Mouse (Mus musculus): ENCODE data around the gene Phf7. TPM values are rescaled to one million over a fixed set of nuclear protein-coding genes. Genes with fewer than 3 reads are reported as not detected.

The Phf7 gene
- polyA plus RNA-seq, 1 experiment from 2014 or later: 10.4 TPM

DNA sequence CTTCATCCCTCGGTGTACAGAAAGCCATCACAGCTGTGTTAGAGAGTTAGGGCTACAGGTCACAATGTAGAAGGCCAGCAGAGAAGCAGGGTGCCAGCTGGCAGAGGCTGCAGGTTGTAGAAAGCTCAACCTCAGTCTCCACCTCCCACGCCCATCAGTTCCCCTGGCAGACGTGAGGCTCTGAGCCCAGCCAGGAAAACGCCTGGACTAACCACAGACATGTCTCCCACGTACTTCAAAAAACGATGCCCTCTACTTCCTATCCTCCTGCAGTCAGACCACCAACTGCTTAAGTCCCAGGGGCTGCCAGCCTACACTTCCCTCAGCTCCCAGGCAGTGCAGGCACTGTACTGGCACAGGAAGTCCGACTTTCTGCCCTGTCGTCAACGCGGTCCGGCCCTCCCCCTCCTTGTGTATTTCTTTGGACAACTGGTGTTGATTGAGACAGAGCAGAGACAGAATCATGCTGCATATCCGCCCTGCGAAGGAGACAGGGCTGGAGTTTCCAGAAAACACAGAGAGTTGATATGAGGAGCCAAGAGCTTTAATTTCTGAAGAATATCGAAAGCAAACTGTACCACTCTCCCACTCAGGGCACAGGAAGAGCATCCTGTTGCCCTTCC is 56.1 kb downstream of the Phf7 start:
- 84% methylated on average over 14 of the region's 14 CpGs for WGBS
- H3K9me3 ChIP-seq (ENCODE audit: control insufficient read depth, low read length): no peaks in the 10 kb centered on the region
- H3K4me2 ChIP-seq (replicated peaks): no peak overlapping the region
- no peak for DNase-seq (ENCODE audit: low spot score)
- no peak overlapping the region for H3K4me3 ChIP-seq (replicated peaks; ENCODE audit: low read length)
- no peak for ATAC-seq (ENCODE audit: low FRiP score)
- no peaks in the 10 kb centered on the region; the same call in 1 of the 2 replicates for H3K4me1 ChIP-seq (replicated peaks; ENCODE audit: control insufficient read depth, insufficient read depth, low read length)
- no peaks in the 10 kb centered on the region for H3K27me3 ChIP-seq (ENCODE audit: control insufficient read depth, insufficient read depth, low read length)
- peaks cover 92% of the 10 kb centered on the region for H3K36me3 ChIP-seq (replicated peaks; ENCODE audit: control insufficient read depth, insufficient read depth)
- H3K27ac ChIP-seq: no peak overlapping the region
- H3K9ac ChIP-seq: no peak overlapping the region

DNA sequence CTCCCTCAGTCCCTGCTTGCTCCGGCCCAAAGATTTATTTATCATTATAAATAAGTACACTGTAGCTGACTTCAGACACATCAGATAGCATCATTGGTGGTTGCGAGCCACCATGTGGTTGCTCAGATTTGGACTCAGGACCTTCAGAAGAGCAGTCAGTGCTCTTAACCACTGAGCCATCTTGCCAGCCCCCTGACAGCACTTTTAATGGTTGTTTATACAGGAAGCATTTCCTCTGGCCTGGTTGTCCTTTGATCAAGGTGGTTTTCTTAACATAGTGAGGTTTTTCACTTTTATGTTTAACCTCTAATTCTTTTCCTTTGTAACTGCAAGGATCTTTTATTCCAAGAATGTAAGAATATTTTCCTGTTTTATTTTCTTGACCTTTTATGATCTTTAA is 56.7 kb downstream of the Phf7 start:
- no peak overlapping the region for H3K27ac ChIP-seq
- H3K4me3 ChIP-seq (replicated peaks; ENCODE audit: low read length): no peak overlapping the region
- no peak for DNase-seq (ENCODE audit: low spot score)
- no peak overlapping the region for H3K4me2 ChIP-seq (replicated peaks)
- H3K9ac ChIP-seq: no peak overlapping the region
- no peaks in the 10 kb centered on the region for H3K27me3 ChIP-seq (ENCODE audit: control insufficient read depth, insufficient read depth, low read length)
- H3K36me3 ChIP-seq (replicated peaks; ENCODE audit: control insufficient read depth, insufficient read depth): peaks cover 92% of the 10 kb centered on the region
- H3K9me3 ChIP-seq (ENCODE audit: control insufficient read depth, low read length): no peaks in the 10 kb centered on the region
- H3K4me1 ChIP-seq (replicated peaks; ENCODE audit: control insufficient read depth, insufficient read depth, low read length): no peaks in the 10 kb centered on the region; the same call in 1 of the 2 replicates
- ATAC-seq (ENCODE audit: low FRiP score): no peak
- 87% methylated on average over 2 of the region's 2 CpGs for WGBS

DNA sequence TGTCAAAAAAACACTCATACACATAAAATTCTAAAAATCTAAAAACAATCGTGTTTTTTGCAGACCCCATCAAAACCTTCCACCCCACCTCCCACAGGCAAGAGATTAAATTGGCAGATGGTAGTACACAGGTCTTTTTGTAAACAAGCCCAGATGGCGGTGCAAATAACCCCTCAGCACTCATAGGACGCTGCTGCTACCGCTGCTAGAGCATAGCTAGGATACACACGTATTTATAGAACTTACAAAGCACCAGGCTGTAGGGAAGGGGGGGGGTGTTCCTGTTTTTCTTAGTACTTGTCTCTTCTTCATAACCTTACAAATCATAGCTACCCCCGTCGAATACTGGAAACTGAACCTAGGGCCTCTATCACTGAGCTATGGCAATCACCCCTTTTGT is 57.3 kb downstream of the Phf7 start:
- no peak for ATAC-seq (ENCODE audit: low FRiP score)
- Histone ChIP-seq H3K9me3 (ENCODE audit: control insufficient read depth, low read length) (no peaks in the 10 kb centered on the region), H3K27me3 (ENCODE audit: control insufficient read depth, insufficient read depth, low read length) (no peaks in the 10 kb centered on the region), H3K9ac (no peak overlapping the region), H3K27ac (no peak overlapping the region), H3K36me3 (replicated peaks; ENCODE audit: control insufficient read depth, insufficient read depth) (peaks cover 92% of the 10 kb centered on the region), H3K4me3 (replicated peaks; ENCODE audit: low read length) (no peak overlapping the region), H3K4me1 (replicated peaks; ENCODE audit: control insufficient read depth, insufficient read depth, low read length) (no peaks in the 10 kb centered on the region; the same call in 1 of the 2 replicates), H3K4me2 (replicated peaks) (no peak overlapping the region)
- 81% methylated on average over 7 of the region's 7 CpGs for WGBS
- no peak for DNase-seq (ENCODE audit: low spot score)

- Histone ChIP-seq H3K4me3 (replicated peaks; ENCODE audit: low read length) (no peak overlapping the region), H3K9ac (no peak overlapping the region), H3K9me3 (ENCODE audit: control insufficient read depth, low read length) (no peaks in the 10 kb centered on the region), H3K27ac (no peak overlapping the region), H3K4me2 (replicated peaks) (no peak overlapping the region), H3K36me3 (replicated peaks; ENCODE audit: control insufficient read depth, insufficient read depth) (peaks cover 97% of the 10 kb centered on the region), H3K27me3 (ENCODE audit: control insufficient read depth, insufficient read depth, low read length) (no peaks in the 10 kb centered on the region), H3K4me1 (replicated peaks; ENCODE audit: control insufficient read depth, insufficient read depth, low read length) (no peaks in the 10 kb centered on the region)
- WGBS: 84% methylated on average over 2 of the region's 2 CpGs
- DNase-seq (ENCODE audit: low spot score) (no peak), ATAC-seq (ENCODE audit: low FRiP score) (no peak)
Observed at GRCm38 (mm10) chr14:31191936-31192335, 59.2 kb downstream of the Phf7 start.

DNA sequence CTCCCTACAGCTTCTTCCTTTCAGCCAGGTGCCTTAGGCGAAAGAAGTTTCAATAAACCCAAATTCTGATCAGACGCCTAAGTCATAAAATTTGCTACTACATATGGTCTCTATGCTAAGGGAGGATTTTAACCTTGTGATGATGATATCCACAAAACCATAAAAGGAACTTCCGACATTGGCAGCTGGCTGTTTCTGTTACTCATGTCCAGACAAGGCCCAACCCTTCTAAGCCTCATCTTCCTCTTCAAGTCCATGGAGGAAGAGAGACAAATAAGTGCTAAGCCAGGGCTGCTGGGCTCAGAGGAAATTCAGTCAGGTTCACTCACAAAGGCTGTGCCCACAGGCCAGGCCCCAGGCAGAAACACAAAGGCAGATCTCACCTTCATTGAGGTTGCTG is 61.8 kb downstream of the Phf7 start:
- Histone ChIP-seq H3K4me3 (replicated peaks; ENCODE audit: low read length) (no peak overlapping the region), H3K36me3 (replicated peaks; ENCODE audit: control insufficient read depth, insufficient read depth) (peaks cover 100% of the 10 kb centered on the region), H3K9ac (no peak overlapping the region), H3K9me3 (ENCODE audit: control insufficient read depth, low read length) (no peaks in the 10 kb centered on the region), H3K27ac (0 out of 2 replicates have a peak overlapping the region, but pooled peaks have one; percentile 8), H3K4me1 (replicated peaks; ENCODE audit: control insufficient read depth, insufficient read depth, low read length) (no peaks in the 10 kb centered on the region), H3K27me3 (ENCODE audit: control insufficient read depth, insufficient read depth, low read length) (no peaks in the 10 kb centered on the region), H3K4me2 (replicated peaks) (no peak overlapping the region)
- ATAC-seq (ENCODE audit: low FRiP score): no peak
- WGBS: 93% methylated on average over 3 of the region's 3 CpGs
- no peak for DNase-seq (ENCODE audit: low spot score)

DNA sequence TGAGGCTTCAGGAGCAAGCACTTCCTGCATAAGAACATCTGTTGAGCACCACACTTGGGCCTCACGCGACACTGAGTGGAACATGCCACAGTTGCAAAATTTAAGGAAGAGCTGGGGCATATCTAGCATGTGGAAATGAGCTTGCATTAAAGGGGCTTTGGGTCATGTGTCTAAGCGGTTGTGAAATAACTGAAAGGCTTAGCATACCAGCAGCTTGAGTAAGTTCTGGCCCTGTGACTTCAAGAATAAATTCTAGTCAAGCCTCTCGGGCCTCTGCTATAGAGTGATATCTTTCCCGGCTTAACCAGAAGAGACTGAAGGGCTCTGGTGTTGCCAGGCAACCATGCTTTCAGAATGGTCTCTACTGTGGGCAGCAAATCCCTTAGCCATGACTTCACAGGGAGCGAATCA is 62.3 kb downstream of the Phf7 start:
- ATAC-seq (ENCODE audit: low FRiP score) (no peak), DNase-seq (ENCODE audit: low spot score) (no peak)
- Histone ChIP-seq H3K27me3 (ENCODE audit: control insufficient read depth, insufficient read depth, low read length) (no peaks in the 10 kb centered on the region), H3K4me1 (replicated peaks; ENCODE audit: control insufficient read depth, insufficient read depth, low read length) (no peaks in the 10 kb centered on the region), H3K27ac (no peak overlapping the region), H3K9me3 (ENCODE audit: control insufficient read depth, low read length) (no peaks in the 10 kb centered on the region), H3K9ac (no peak overlapping the region), H3K4me3 (replicated peaks; ENCODE audit: low read length) (no peak overlapping the region), H3K36me3 (replicated peaks; ENCODE audit: control insufficient read depth, insufficient read depth) (peaks cover 100% of the 10 kb centered on the region), H3K4me2 (replicated peaks) (no peak overlapping the region)
- 54% methylated on average over 6 of the region's 6 CpGs for WGBS

Other genes with a start within 250 kb of the Phf7 start
- 59.5 and 64.4 TPM in 2 replicates for gene Glt8d1, start 249.9 kb downstream of the Phf7 start, polyA plus RNA-seq (2014; fragmentation: Nextera tagmentation; extraction: Ambion mirVana)
- gene Spcs1, start 249.6 kb downstream of the Phf7 start, polyA plus RNA-seq (2014; fragmentation: Nextera tagmentation; extraction: Ambion mirVana): 315 and 357 TPM in 2 replicates
- gene Pbrm1, start 232.2 kb downstream of the Phf7 start, polyA plus RNA-seq (2014; fragmentation: Nextera tagmentation; extraction: Ambion mirVana): 98.2 and 105 TPM in 2 replicates
- gene Gnl3, start 232.2 kb downstream of the Phf7 start, polyA plus RNA-seq (2014; fragmentation: Nextera tagmentation; extraction: Ambion mirVana): 43.2 and 44.6 TPM in 2 replicates
- 55.5 and 77.7 TPM in 2 replicates for gene Smim4, start 122.4 kb downstream of the Phf7 start, polyA plus RNA-seq (2014; fragmentation: Nextera tagmentation; extraction: Ambion mirVana)
- gene Nt5dc2, start 120.3 kb downstream of the Phf7 start, polyA plus RNA-seq (2014; fragmentation: Nextera tagmentation; extraction: Ambion mirVana): 260 and 277 TPM in 2 replicates
- gene Stab1, start 82.7 kb downstream of the Phf7 start, polyA plus RNA-seq (2014; fragmentation: Nextera tagmentation; extraction: Ambion mirVana): 17.9 and 27.6 TPM in 2 replicates
- 2.4 and 3.2 TPM in 2 replicates for gene Tnnc1, start 43.0 kb downstream of the Phf7 start, polyA plus RNA-seq (2014; fragmentation: Nextera tagmentation; extraction: Ambion mirVana)
- 304 and 309 TPM in 2 replicates for gene Nisch, start 34.4 kb downstream of the Phf7 start, polyA plus RNA-seq (2014; fragmentation: Nextera tagmentation; extraction: Ambion mirVana)
- gene Sema3g, start 33.5 kb downstream of the Phf7 start, polyA plus RNA-seq (2014; fragmentation: Nextera tagmentation; extraction: Ambion mirVana): 0.27 and 0.32 TPM in 2 replicates
- 93.3 and 94.1 TPM in 2 replicates for gene Bap1, start 133 bp upstream of the Phf7 start, polyA plus RNA-seq (2014; fragmentation: Nextera tagmentation; extraction: Ambion mirVana)
- 3.6 and 4.3 TPM in 2 replicates for gene Dnah1, start 72.6 kb upstream of the Phf7 start, polyA plus RNA-seq (2014; fragmentation: Nextera tagmentation; extraction: Ambion mirVana)
- gene Capn7, start 85.3 kb upstream of the Phf7 start, polyA plus RNA-seq (2014; fragmentation: Nextera tagmentation; extraction: Ambion mirVana): 90.6 and 103 TPM in 2 replicates
- 86.9 and 93.7 TPM in 2 replicates for gene Sh3bp5, start 184.8 kb upstream of the Phf7 start, polyA plus RNA-seq (2014; fragmentation: Nextera tagmentation; extraction: Ambion mirVana)
- 9.3 and 10.0 TPM in 2 replicates for gene Eaf1, start 243.1 kb upstream of the Phf7 start, polyA plus RNA-seq (2014; fragmentation: Nextera tagmentation; extraction: Ambion mirVana)
- gene Mettl6, start 243.7 kb upstream of the Phf7 start, polyA plus RNA-seq (2014; fragmentation: Nextera tagmentation; extraction: Ambion mirVana): 41.7 and 45.0 TPM in 2 replicates

Data from hindbrain, embryonic 14.5 days (tissue).